Mouse (Mus musculus) monocyte, adult 2 months (primary cell): Measurements from ENCODE around the gene Arhgdia.
"Not testable (repeated sequence)": the region's sequence is repeated elsewhere in the genome, so short reads cannot be mapped to it uniquely, and the experiment has no call there.

Experiments
- DNase-seq, 2 experiments: peaks; one replicate each; pipeline ENCODE4 v3.0.0; 2022; ENCODE audit warnings: low spot score in 2 of 2, low read depth in 1 of 2

The Arhgdia gene

GRCm38 (mm10) chr11:120579316-120580107 is 1.9 kb downstream of the Arhgdia start:
- DNase-seq, result peak in 1 of 2 experiments; percentile 62

GRCm38 (mm10) chr11:120578694-120579243 is 2.7 kb downstream of the Arhgdia start:
- DNase-seq, result no peak

DNA sequence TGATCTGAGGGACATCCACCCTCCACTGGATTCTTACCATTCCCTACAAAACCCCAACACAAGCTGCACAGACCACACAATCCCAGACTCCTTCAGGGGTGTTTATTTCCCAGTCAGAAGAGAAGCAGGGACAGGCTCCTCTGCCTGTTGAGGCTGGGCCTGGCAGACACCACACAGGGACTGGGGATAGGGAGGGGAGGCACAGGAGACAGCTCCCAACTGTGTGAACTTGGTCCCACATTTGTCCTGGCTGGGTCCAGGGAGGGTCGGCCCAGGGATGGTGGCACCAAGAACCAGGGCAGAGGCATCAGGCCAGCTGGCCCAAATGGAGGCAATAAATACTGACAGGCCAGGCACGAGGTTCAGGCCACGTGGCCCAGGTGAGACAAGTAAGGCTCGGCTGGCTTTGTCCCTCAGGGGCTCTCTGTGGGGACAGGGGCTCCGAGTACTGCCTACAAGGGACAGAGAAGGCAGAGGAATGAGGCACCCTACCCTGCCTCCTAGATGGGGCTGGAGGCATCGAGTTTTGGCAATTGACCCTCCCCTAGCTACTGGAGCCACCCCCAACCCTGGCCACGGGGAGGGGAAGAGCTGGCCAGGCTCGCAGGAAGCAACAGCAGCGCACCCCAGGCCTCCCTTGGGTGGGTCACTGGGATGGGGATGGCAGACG is 3.3 kb downstream of the Arhgdia start:
- DNase-seq, result no peak

DNA sequence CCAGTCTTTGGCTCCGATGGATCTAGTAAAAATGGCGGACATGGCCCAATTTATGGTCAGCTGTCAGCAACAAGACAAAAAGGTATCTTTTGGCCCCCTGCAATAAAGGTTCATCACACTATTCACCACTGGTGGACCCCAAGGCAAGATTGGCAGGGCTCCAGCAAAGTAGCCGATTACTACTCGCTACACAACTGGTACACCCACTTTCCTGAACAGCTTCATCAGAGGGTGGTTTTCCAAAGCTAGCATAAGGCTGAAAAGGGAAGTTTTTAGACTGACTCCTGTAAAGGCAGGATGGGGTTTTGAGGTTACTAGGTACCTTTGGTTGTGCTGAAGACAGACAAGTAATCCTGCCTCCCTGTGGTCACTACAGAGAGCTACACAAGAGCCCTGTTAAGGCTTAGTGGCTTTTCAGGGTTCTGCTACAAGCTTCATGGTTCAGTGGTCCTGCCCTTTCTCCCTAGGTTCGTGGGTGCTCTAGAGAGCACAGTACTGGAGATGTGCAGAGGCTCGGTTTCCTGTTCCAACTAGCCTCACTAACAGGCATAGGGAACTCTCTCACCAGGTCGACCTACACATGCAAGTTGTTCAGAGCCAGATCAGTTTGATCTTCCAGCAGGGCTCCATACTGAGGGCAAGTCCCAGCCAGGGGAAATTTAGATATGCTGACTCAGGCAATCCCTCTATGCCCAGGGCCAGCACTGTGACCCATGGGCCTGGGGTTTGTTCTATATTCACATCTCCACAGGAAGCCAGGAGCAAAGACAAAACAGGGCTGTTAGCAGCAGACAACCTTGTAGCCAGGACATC is 4.0 kb downstream of the Arhgdia start:
- no peak for DNase-seq

DNA sequence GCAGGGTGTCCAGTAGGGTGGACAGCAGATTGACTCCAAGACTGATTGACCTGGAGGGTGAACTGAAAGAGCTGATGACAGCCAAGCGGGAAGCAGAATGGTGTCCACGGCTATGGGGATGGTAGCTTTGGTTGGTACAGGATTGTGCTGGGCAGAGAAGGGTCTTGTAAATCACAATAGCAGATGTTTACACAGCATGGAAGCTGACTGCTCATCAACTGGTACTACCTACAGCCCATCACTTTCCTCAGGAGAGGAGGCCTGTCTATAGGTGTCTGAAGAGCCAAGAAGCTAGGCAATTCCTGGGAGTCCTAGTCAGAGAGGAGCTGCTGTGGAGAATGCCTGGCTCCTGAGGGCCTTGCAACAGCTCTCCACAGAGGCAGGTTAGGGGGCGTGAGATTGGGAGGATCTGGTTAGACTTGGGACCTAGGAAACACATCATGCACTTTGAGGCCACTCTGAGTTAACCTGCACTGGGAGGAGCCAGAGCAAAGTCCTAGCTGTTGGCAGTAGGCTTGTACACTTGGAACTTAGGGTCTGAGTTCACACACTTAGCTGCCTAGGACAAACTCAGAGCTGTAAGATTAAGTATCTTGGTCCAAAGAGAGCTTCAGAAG is 5.0 kb downstream of the Arhgdia start:
- no peak for DNase-seq

GRCm38 (mm10) chr11:120575940-120576339 is 5.5 kb downstream of the Arhgdia start:
- no peak for DNase-seq

- DNase-seq, result no peak
These were observed 6.4 kb downstream of the Arhgdia start for GRCm38 (mm10) chr11:120575046-120575445.

DNA sequence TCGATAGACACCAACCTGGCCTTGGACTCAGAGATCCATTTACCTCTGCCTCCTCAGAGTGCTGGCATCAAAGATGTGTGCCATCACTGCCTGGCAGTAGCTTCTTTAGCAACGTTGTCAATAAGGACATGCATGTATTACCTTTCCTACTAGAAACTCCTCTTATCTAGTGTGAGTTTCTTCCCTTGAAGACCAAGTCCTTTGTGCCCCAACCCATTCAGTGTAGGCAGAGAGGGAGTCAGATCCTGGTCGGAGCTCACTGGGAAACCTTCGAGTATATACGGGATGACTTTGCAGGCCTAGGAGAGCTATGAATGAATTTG is 7.2 kb downstream of the Arhgdia start:
- no peak for DNase-seq

GRCm38 (mm10) chr11:120573585-120574277 is 7.7 kb downstream of the Arhgdia start:
- no peak for DNase-seq

DNA sequence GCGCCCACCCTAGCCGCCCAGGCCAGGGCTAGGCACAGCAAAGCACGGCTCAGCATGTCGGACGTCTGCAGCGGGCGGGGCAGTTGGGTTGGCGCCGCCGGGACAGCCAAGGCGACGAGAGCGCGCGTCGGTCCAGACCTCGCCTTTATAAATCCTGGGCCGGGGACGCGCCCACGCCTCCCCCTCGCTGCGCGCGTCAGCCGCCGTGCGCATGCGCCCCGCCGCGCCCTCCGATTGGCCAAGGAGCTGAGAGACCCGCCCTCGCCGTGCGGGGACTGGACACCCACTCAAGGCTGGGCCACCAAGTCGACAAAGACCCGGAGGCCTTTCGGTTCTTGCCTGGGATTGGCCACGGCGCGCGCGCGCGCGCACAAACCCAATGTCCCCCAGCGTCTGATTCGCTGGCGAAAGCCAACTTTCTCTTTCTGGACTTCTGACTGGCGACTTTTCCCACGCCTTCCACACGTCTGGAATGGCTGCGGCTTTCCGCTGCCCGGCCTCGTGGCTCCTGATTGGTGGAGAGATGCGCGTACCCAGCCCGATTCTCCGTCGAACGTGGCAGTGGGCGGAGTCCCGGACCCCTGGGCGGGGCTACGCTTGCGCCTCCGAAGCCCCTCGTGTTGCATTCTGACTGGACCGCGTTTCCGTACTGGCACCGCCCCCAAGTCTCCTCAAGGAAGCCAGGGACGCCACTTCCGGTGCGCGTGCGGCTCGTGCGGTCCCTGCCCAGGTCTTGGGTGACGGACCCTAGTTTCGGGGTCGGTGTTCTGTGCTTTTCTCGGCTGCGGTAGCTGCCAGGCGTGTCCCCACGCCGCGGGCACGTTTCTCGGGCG is 8.5 kb downstream of the Arhgdia start, which contains the start of gene P4hb:
TSS of gene P4hb (minus strand) at position 502 of the 833 bp plus-strand sequence.
- DNase-seq, result peak; percentile 98 to 99

DNA sequence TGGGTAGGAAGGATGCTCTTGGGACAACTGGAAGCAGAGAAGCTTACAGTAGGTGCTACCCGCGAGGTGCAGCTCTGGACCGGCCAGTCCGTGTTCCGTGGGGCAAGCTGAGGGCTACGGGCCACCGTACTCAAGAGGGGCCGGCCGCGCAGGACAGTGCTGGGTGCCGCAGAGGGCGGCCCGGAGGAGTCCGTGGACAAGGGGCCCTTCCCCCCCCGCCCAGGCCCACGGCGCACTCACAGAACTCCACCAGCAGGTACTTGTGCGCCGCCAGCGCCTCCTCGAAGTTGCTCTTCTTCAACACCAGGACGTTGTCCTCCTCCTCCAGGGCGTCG is 9.0 kb downstream of the Arhgdia start:
- DNase-seq, result no peak

- DNase-seq, result no peak
These were observed 9.5 kb downstream of the Arhgdia start for GRCm38 (mm10) chr11:120571754-120572416.

GRCm38 (mm10) chr11:120571122-120571521 is 10.3 kb downstream of the Arhgdia start:
- DNase-seq, result no peak

DNA sequence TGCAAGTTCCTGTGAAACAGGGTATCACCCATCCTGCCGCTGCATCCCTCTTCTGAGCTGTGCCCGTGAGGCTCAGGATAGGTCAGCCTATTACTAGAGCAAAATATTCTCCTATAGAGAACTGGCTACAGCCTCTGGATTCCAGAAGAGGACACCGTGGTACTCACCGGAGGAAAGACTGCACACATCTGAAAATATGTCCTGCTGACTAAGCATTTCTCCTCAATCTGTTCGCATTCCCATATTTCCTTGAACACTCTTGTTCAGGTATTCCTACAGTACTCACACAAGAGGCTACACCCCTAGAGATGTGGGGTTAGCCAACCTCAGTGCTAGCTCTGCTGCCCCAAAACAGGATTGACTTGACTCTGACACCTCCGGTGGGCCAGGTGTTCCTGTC is 13.1 kb downstream of the Arhgdia start:
- no peak for DNase-seq

- DNase-seq, result no peak
These were observed 16.3 kb downstream of the Arhgdia start for GRCm38 (mm10) chr11:120565114-120565513.

- DNase-seq, result no peak
These were observed 18.5 kb downstream of the Arhgdia start for GRCm38 (mm10) chr11:120562949-120563348.

GRCm38 (mm10) chr11:120560952-120561728 is 20.3 kb downstream of the Arhgdia start:
- no peak for DNase-seq

DNA sequence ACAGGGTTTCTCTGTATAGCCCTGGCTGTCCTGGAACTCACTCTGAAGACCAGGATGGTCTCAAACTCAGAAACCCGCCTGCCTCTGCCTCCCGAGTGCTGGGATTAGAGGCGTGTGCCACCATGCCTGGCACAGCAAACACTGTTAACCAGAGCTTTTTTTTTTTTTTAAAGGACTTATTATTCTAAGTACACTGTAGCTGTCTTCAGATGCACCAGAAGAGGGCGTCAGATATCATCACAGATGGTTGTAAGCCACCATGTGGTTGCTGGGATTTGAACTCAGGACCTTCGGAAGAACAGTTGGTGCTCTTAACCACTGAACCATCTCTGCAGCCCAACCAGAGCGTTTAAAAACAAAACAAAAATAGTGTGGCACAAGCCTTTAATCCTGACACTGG is 22.6 kb downstream of the Arhgdia start:
- not testable (repeated sequence) for DNase-seq
